Mouse (Mus musculus) midbrain, embryonic 11.5 days (tissue): ENCODE measurements around the gene Hmgcl. TPM values are rescaled to one million over a fixed set of nuclear protein-coding genes. Genes with fewer than 3 reads are reported as not detected.

Source experiments
- ATAC-seq: fragments of 200-750 bp; cut with Nextera tagmentation; 2 replicates; pipeline ENCODE4 v1.8.0; 2017; ENCODE audit warnings: moderate TSS enrichment, moderate library complexity; ENCODE audit not compliant: low FRiP score
- DNase-seq: peaks from one replicate; pipeline ENCODE4 v3.0.0; 2015; ENCODE audit warnings: low spot score; ENCODE audit errors: missing footprints
- H3K27ac ChIP-seq: fragments of 300-500 bp; sonication (generic); 2 replicates; pipeline ENCODE4 v1.5.1; 2014; ENCODE audit warnings: low read depth, low read length
- H3K27me3 ChIP-seq: fragments of 300-500 bp; sonication (generic); 2 replicates; pipeline ENCODE4 v1.6.1; 2014; ENCODE audit warnings: mild to moderate bottlenecking, low read length, moderate library complexity, mixed read lengths; ENCODE audit not compliant: control insufficient read depth, insufficient read depth
- H3K36me3 ChIP-seq: fragments of 300-500 bp; sonication (generic); 2 replicates; pipeline ENCODE4 v1.6.1; 2014; ENCODE audit warnings: mild to moderate bottlenecking, low read length, moderate library complexity, mixed read lengths; ENCODE audit not compliant: control insufficient read depth, insufficient read depth
- H3K4me1 ChIP-seq: fragments of 300-500 bp; sonication (generic); 2 replicates; pipeline ENCODE4 v1.6.1; 2014; ENCODE audit warnings: low read length; ENCODE audit not compliant: control insufficient read depth, insufficient read depth
- H3K4me2 ChIP-seq: fragments of 300-500 bp; sonication (generic); 2 replicates; pipeline ENCODE4 v1.6.1; 2014; ENCODE audit warnings: mild to moderate bottlenecking, moderate library complexity
- H3K4me3 ChIP-seq: fragments of 300-500 bp; sonication (generic); 2 replicates; pipeline ENCODE4 v1.5.1; 2014; ENCODE audit warnings: low read depth, low read length
- H3K9ac ChIP-seq: fragments of 300-500 bp; sonication (generic); 2 replicates; pipeline ENCODE4 v1.6.1; 2014; ENCODE audit warnings: low read length
- H3K9me3 ChIP-seq: fragments of 300-500 bp; sonication (generic); 2 replicates; pipeline ENCODE4 v1.6.1; 2016; ENCODE audit warnings: low read length; ENCODE audit not compliant: control insufficient read depth
- WGBS: fragments of 180-500 bp; shearing (Covaris S2); extraction: QIAGEN DNeasy Blood & Tissue Kit; methylation state at CpG from one replicate; pipeline ENCODE4 v1.1.7; 2014; 5-methylcytosine and 5-hydroxymethylcytosine counted together
- polyA plus RNA-seq: library from polyadenylated mRNA; unstranded; fragments of >200 nt; fragmentation: Nextera tagmentation; extraction: Ambion mirVana; gene quantifications from 2 replicates; pipeline ENCODE4 v1.2.1, GENCODE M21; 2014

Gene Hmgcl
- polyA plus RNA-seq, 1 experiment from 2014 or later = 62.9 TPM

GRCm38 (mm10) chr4:135924418-135924817 is 21.8 kb upstream of the Hmgcl start:
- Histone ChIP-seq H3K27ac (no peak overlapping the region), H3K36me3 (peaks cover 2% of the 10 kb centered on the region; the same call in 1 of the 2 replicates), H3K9ac (no peak overlapping the region), H3K9me3 (no peaks in the 10 kb centered on the region), H3K27me3 (no peaks in the 10 kb centered on the region), H3K4me2 (no peak overlapping the region), H3K4me1 (peaks cover 9% of the 10 kb centered on the region), H3K4me3 (no peak overlapping the region)
- ATAC-seq (no peak), DNase-seq (no peak)
- WGBS = 86% methylated on average over 2 of the region's 2 CpGs

GRCm38 (mm10) chr4:135925341-135925740 is 20.9 kb upstream of the Hmgcl start:
- no peak for ATAC-seq
- DNase-seq = no peak

GRCm38 (mm10) chr4:135926195-135926808 is 19.9 kb upstream of the Hmgcl start:
- no peaks in the 10 kb centered on the region for H3K9me3 ChIP-seq
- 87% methylated on average over 10 of the region's 10 CpGs for WGBS
- H3K9ac ChIP-seq = no peak overlapping the region
- no peaks in the 10 kb centered on the region for H3K27me3 ChIP-seq
- H3K4me3 ChIP-seq = no peak overlapping the region
- H3K36me3 ChIP-seq = peaks cover 2% of the 10 kb centered on the region; the same call in 1 of the 2 replicates
- DNase-seq (no peak), ATAC-seq (no peak)
- H3K4me2 ChIP-seq = no peak overlapping the region
- peaks cover 8% of the 10 kb centered on the region for H3K4me1 ChIP-seq
- no peak overlapping the region for H3K27ac ChIP-seq

More at GRCm38 (mm10) chr4:135925341-135925740, 20.9 kb upstream of the Hmgcl start:
- Histone ChIP-seq H3K27ac (no peak overlapping the region), H3K4me1 (peaks cover 9% of the 10 kb centered on the region), H3K9ac (no peak overlapping the region), H3K27me3 (no peaks in the 10 kb centered on the region), H3K36me3 (peaks cover 2% of the 10 kb centered on the region; the same call in 1 of the 2 replicates), H3K9me3 (no peaks in the 10 kb centered on the region), H3K4me2 (no peak overlapping the region), H3K4me3 (no peak overlapping the region)
- 91% methylated on average over 5 of the region's 5 CpGs for WGBS

- WGBS = 92% methylated on average over 3 of the region's 3 CpGs
- no peak for ATAC-seq
- no peak for DNase-seq
- Histone ChIP-seq H3K9ac (no peak overlapping the region), H3K4me1 (peaks cover 2% of the 10 kb centered on the region), H3K27ac (no peak overlapping the region), H3K36me3 (peaks cover 2% of the 10 kb centered on the region; the same call in 1 of the 2 replicates), H3K9me3 (no peaks in the 10 kb centered on the region), H3K4me2 (no peak overlapping the region), H3K27me3 (no peaks in the 10 kb centered on the region), H3K4me3 (no peak overlapping the region)
These were observed 19.4 kb upstream of the Hmgcl start for GRCm38 (mm10) chr4:135926861-135927260.

- H3K9me3 ChIP-seq = no peaks in the 10 kb centered on the region
- no peak for ATAC-seq
- H3K27ac ChIP-seq = no peak overlapping the region
- WGBS = 89% methylated on average over 9 of the region's 9 CpGs
- no peaks in the 10 kb centered on the region for H3K4me1 ChIP-seq
- no peaks in the 10 kb centered on the region for H3K27me3 ChIP-seq
- no peak overlapping the region for H3K4me2 ChIP-seq
- peaks cover 2% of the 10 kb centered on the region; the same call in 1 of the 2 replicates for H3K36me3 ChIP-seq
- no peak overlapping the region for H3K4me3 ChIP-seq
- DNase-seq = no peak
- H3K9ac ChIP-seq = no peak overlapping the region
These were observed 17.9 kb upstream of the Hmgcl start for GRCm38 (mm10) chr4:135928376-135928775.

GRCm38 (mm10) chr4:135929405-135929804 is 16.8 kb upstream of the Hmgcl start:
- no peak overlapping the region for H3K4me2 ChIP-seq
- no peaks in the 10 kb centered on the region for H3K4me1 ChIP-seq
- no peaks in the 10 kb centered on the region for H3K9me3 ChIP-seq
- no peaks in the 10 kb centered on the region for H3K27me3 ChIP-seq
- DNase-seq = no peak
- H3K36me3 ChIP-seq = no peaks in the 10 kb centered on the region
- ATAC-seq = no peak
- no peak overlapping the region for H3K9ac ChIP-seq
- 89% methylated on average over 5 of the region's 5 CpGs for WGBS
- no peak overlapping the region for H3K27ac ChIP-seq
- H3K4me3 ChIP-seq = no peak overlapping the region

GRCm38 (mm10) chr4:135929828-135930227 is 16.4 kb upstream of the Hmgcl start:
- Histone ChIP-seq H3K9ac (no peak overlapping the region), H3K4me3 (no peak overlapping the region), H3K9me3 (no peaks in the 10 kb centered on the region), H3K4me2 (no peak overlapping the region), H3K27me3 (no peaks in the 10 kb centered on the region), H3K36me3 (no peaks in the 10 kb centered on the region), H3K4me1 (no peaks in the 10 kb centered on the region), H3K27ac (no peak overlapping the region)
- DNase-seq (no peak), ATAC-seq (no peak)
- 91% methylated on average over 9 of the region's 9 CpGs for WGBS

GRCm38 (mm10) chr4:135930239-135930638 is 16.0 kb upstream of the Hmgcl start:
- 92% methylated on average over 8 of the region's 8 CpGs for WGBS
- no peaks in the 10 kb centered on the region for H3K36me3 ChIP-seq

GRCm38 (mm10) chr4:135931832-135932231 is 14.4 kb upstream of the Hmgcl start:
- no peak overlapping the region for H3K4me2 ChIP-seq
- no peaks in the 10 kb centered on the region for H3K9me3 ChIP-seq
- H3K27ac ChIP-seq = no peak overlapping the region
- no peak for DNase-seq
- H3K27me3 ChIP-seq = no peaks in the 10 kb centered on the region
- H3K4me1 ChIP-seq = peaks cover 3% of the 10 kb centered on the region; the same call in 1 of the 2 replicates
- no peaks in the 10 kb centered on the region for H3K36me3 ChIP-seq
- 71% methylated on average over 5 of the region's 5 CpGs for WGBS
- no peak overlapping the region for H3K4me3 ChIP-seq
- no peak overlapping the region for H3K9ac ChIP-seq
- no peak for ATAC-seq

More at GRCm38 (mm10) chr4:135930239-135930638, 16.0 kb upstream of the Hmgcl start:
- no peak for DNase-seq
- no peak for ATAC-seq
- Histone ChIP-seq H3K9ac (no peak overlapping the region), H3K4me2 (no peak overlapping the region), H3K4me1 (peaks cover under 1% of the 10 kb centered on the region; the same call in 1 of the 2 replicates), H3K4me3 (no peak overlapping the region), H3K27me3 (no peaks in the 10 kb centered on the region), H3K27ac (no peak overlapping the region), H3K9me3 (no peaks in the 10 kb centered on the region)
